Mouse (Mus musculus): ENCODE results near the gene Itga10. TPM values are rescaled to one million over a fixed set of nuclear protein-coding genes. Genes with fewer than 3 reads are reported as not detected.
A peak's percentile ranks its signal among the peaks of the same experiment; 100 is the strongest.

Itga10 gene
- total and polyA plus RNA-seq, 2 experiments from 2014 or later, result 1.4 to 2.6 TPM

GRCm38 (mm10) chr3:96688854-96689253, 43.5 kb downstream of the Itga10 start:
- TF ChIP-seq CTCF (IDR thresholded peaks at IDR 0.05; ENCODE audit: low read depth), result no peak
- 86% methylated on average over 11 of the region's 11 CpGs for WGBS

DNA sequence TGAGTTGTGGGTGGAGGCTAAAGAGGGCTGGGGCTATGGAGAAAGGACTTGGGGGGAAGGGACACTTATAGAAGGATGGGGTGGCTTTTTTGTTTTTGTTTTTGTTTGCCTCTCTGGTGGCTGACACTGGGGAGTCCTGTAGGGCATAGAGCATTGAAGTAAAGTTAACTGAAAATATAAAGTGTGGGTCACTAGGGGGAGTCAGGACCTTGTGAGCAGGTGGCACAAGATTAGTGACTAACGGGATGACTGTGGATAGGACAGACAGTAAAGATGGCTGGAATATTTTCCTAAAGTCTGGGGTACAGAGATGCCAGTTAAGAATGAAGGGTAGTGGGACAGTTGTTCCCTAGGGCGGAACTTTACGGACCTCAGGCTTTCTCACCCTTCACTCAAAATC, 44.9 kb downstream of the Itga10 start:
- 45% methylated on average over 3 of the region's 3 CpGs for WGBS
- no peak overlapping the region for H3K9ac ChIP-seq (replicated peaks; ENCODE audit: low read length)
- peak; percentile 37 for TF ChIP-seq CTCF (IDR thresholded peaks at IDR 0.05; ENCODE audit: low read depth)
- H3K4me3 ChIP-seq (ENCODE audit: low read length), result no peak overlapping the region
- no peaks in the 10 kb centered on the region for H3K36me3 ChIP-seq (ENCODE audit: insufficient read depth, low read length)
- ATAC-seq (no peak), DNase-seq (ENCODE audit: low spot score) (no peak)
- no peaks in the 10 kb centered on the region for H3K27me3 ChIP-seq (ENCODE audit: insufficient read depth, low read length)
- H3K4me1 ChIP-seq (ENCODE audit: insufficient read depth, low read length), result no peaks in the 10 kb centered on the region
- H3K27ac ChIP-seq, result no peak overlapping the region
- H3K9me3 ChIP-seq (ENCODE audit: low read length), result no peaks in the 10 kb centered on the region
- no peak overlapping the region for H3K4me2 ChIP-seq (ENCODE audit: low read depth, low read length)

More at GRCm38 (mm10) chr3:96688854-96689253, 43.5 kb downstream of the Itga10 start:
- no peak overlapping the region for H3K9ac ChIP-seq (replicated peaks; ENCODE audit: low read length)
- ATAC-seq (no peak), DNase-seq (ENCODE audit: low spot score) (no peak)
- no peaks in the 10 kb centered on the region for H3K9me3 ChIP-seq (ENCODE audit: low read length)
- no peak overlapping the region for H3K4me2 ChIP-seq (ENCODE audit: low read depth, low read length)
- H3K4me3 ChIP-seq (ENCODE audit: low read length), result no peak overlapping the region
- H3K4me1 ChIP-seq (ENCODE audit: insufficient read depth, low read length), result no peaks in the 10 kb centered on the region
- no peak overlapping the region for H3K27ac ChIP-seq
- no peaks in the 10 kb centered on the region for H3K36me3 ChIP-seq (ENCODE audit: insufficient read depth, low read length)
- no peaks in the 10 kb centered on the region for H3K27me3 ChIP-seq (ENCODE audit: insufficient read depth, low read length)

DNA sequence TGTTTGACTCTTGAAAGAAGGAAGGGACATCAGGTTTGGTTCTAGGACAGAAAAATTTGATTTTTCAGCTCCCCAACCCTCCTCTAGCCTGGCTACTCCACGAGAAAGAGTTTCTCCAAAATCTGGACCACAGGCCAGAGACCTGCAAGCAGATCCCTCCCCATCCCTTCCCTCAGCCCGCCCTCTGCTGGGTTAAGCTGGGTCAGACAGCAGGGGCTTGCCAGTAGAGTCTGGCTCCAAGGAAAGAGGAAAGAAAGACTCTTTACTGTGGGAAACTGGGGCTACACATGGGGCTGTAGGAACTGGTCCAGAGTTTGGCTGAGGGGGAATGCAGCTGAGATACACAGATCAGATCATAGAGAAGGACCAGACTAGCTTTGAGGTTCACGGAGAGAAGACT, 47.1 kb downstream of the Itga10 start:
- no peaks in the 10 kb centered on the region for H3K9me3 ChIP-seq (ENCODE audit: low read length)
- H3K4me2 ChIP-seq (ENCODE audit: low read depth, low read length), result no peak overlapping the region
- DNase-seq (ENCODE audit: low spot score) (peak; percentile 53), ATAC-seq (no peak)
- H3K9ac ChIP-seq (replicated peaks; ENCODE audit: low read length), result no peak overlapping the region
- H3K4me1 ChIP-seq (ENCODE audit: insufficient read depth, low read length), result peaks cover 5% of the 10 kb centered on the region
- peak; percentile 54 for TF ChIP-seq CTCF (IDR thresholded peaks at IDR 0.05; ENCODE audit: low read depth)
- H3K36me3 ChIP-seq (ENCODE audit: insufficient read depth, low read length), result no peaks in the 10 kb centered on the region
- no peak overlapping the region for H3K4me3 ChIP-seq (ENCODE audit: low read length)
- no peaks in the 10 kb centered on the region for H3K27me3 ChIP-seq (ENCODE audit: insufficient read depth, low read length)
- 7% methylated on average over 3 of the region's 3 CpGs for WGBS
- H3K27ac ChIP-seq, result no peak overlapping the region

GRCm38 (mm10) chr3:96693579-96693978, 48.2 kb downstream of the Itga10 start:
- H3K9me3 ChIP-seq (ENCODE audit: low read length), result no peaks in the 10 kb centered on the region
- H3K9ac ChIP-seq (replicated peaks; ENCODE audit: low read length), result no peak overlapping the region
- H3K27me3 ChIP-seq (ENCODE audit: insufficient read depth, low read length), result no peaks in the 10 kb centered on the region
- no peaks in the 10 kb centered on the region for H3K36me3 ChIP-seq (ENCODE audit: insufficient read depth, low read length)
- ATAC-seq (no peak), DNase-seq (ENCODE audit: low spot score) (no peak)
- H3K4me2 ChIP-seq (ENCODE audit: low read depth, low read length), result no peak overlapping the region
- H3K4me1 ChIP-seq (ENCODE audit: insufficient read depth, low read length), result peaks cover 10% of the 10 kb centered on the region
- H3K4me3 ChIP-seq (ENCODE audit: low read length), result no peak overlapping the region
- WGBS, result 82% methylated on average over 1 of the region's 1 CpGs
- no peak for TF ChIP-seq CTCF (IDR thresholded peaks at IDR 0.05; ENCODE audit: low read depth)
- H3K27ac ChIP-seq, result no peak overlapping the region

DNA sequence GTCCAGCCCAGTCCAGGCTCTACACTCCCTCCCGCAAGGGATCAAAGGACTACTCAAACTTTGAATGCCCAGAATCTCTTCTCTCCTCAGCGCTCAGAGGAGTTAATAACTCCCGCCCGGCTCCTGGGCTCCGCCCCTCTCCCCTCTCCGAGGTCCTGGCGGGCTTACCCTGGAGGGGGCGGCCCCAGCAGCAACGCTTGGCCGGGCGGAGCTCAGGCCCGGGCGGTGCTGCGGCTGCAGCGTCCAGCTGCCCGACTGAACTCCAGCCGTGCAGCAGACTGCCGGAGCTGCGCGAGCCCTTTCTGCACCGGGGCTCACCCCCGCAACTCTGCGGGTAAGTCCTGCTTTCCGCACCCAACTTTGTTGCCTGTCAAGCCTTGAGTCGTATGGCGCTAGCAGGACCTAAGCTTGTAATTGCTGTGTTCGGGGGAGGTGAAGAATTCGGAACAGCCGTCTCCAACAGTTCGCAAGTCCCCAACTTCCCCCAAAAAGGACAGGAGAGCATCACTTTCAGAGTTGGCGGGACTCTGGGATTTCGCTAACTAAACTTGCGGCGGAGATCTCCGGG, 50.9 kb downstream of the Itga10 start, which contains the start of gene Pias3:
Gene Pias3, plus strand, starts transcription at position 187 of the 568 bp plus-strand sequence.
- Histone ChIP-seq H3K4me3 (ENCODE audit: low read length) (peak within 1 kb of the TSS; percentile 71), H3K27ac (peak within 1 kb of the TSS; percentile 80), H3K9me3 (ENCODE audit: low read length) (no peaks in the 10 kb centered on the region), H3K4me1 (ENCODE audit: insufficient read depth, low read length) (peaks cover 10% of the 10 kb centered on the region), H3K36me3 (ENCODE audit: insufficient read depth, low read length) (peaks cover 8% of the 10 kb centered on the region), H3K9ac (replicated peaks; ENCODE audit: low read length) (peak within 1 kb of the TSS; percentile 75), H3K27me3 (ENCODE audit: insufficient read depth, low read length) (no peaks in the 10 kb centered on the region), H3K4me2 (ENCODE audit: low read depth, low read length) (peak within 1 kb of the TSS; percentile 93)
- no peak for TF ChIP-seq CTCF (IDR thresholded peaks at IDR 0.05; ENCODE audit: low read depth)
- WGBS, result under 1% methylated on average over 35 of the region's 35 CpGs
- DNase-seq (ENCODE audit: low spot score) (peak; percentile 78), ATAC-seq (peak; percentile 71)

GRCm38 (mm10) chr3:96696766-96697732, 51.7 kb downstream of the Itga10 start:
- H3K4me3 ChIP-seq (ENCODE audit: low read length), result peak overlapping the region; percentile 71
- WGBS, result 2% methylated on average over 78 of the region's 85 CpGs

More at GRCm38 (mm10) chr3:96696766-96697732, 51.7 kb downstream of the Itga10 start:
- Histone ChIP-seq H3K27ac (peak overlapping the region; percentile 80), H3K9ac (replicated peaks; ENCODE audit: low read length) (peak overlapping the region; percentile 75), H3K27me3 (ENCODE audit: insufficient read depth, low read length) (no peaks in the 10 kb centered on the region), H3K4me1 (ENCODE audit: insufficient read depth, low read length) (peaks cover 10% of the 10 kb centered on the region), H3K36me3 (ENCODE audit: insufficient read depth, low read length) (peaks cover 15% of the 10 kb centered on the region), H3K9me3 (ENCODE audit: low read length) (no peaks in the 10 kb centered on the region), H3K4me2 (ENCODE audit: low read depth, low read length) (peak overlapping the region; percentile 93)
- DNase-seq (ENCODE audit: low spot score) (peak; percentile 92), ATAC-seq (peak; percentile 95)
- no peak; the same call in 1 of the 2 replicates for TF ChIP-seq CTCF (IDR thresholded peaks at IDR 0.05; ENCODE audit: low read depth)

Data from hindbrain, postnatal 0 days (tissue).